Mouse (Mus musculus): ENCODE results near the gene Chn1. TPM values are rescaled to one million over a fixed set of nuclear protein-coding genes. Genes with fewer than 3 reads are reported as not detected.

The Chn1 gene
- polyA plus RNA-seq, 1 experiment = 23.7 TPM

DNA sequence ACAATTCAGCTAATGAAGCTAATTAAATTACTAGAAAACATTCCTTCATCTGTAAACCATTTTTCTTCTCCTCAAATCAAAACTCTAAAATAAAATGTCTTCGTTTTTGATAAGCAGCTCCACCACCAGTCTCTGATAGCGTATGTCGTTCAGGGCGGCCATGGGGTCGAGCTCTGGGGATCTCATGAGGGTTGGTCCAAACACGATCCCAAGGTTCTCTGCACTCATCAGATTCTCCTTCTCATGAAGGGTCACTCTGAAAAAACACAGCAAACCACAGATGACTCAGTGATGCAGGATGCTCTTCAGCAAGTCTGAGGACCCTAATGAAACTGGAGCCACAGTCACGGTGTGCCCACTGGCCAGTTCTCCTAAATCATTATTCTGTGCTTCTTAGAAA is 162.2 kb downstream of the Chn1 start:
- Histone ChIP-seq H3K36me3 (ENCODE audit: control insufficient read depth, insufficient read depth, low read length) (no peaks in the 10 kb centered on the region), H3K27me3 (replicated peaks; ENCODE audit: control insufficient read depth, insufficient read depth, low read length) (no peaks in the 10 kb centered on the region), H3K4me3 (ENCODE audit: insufficient read depth, low read depth, low read length) (no peak overlapping the region), H3K4me1 (ENCODE audit: control insufficient read depth, insufficient read depth, low read length) (peaks cover 17% of the 10 kb centered on the region), H3K27ac (ENCODE audit: insufficient read depth, low read depth, low read length) (no peak overlapping the region)
- no peak for DNase-seq
- TF ChIP-seq POLR2A (IDR thresholded peaks at IDR 0.05; ENCODE audit: low read depth, low read length) (no peak), CTCF (conservative IDR thresholded peaks at IDR 0.05; ENCODE audit: insufficient read depth, insufficient read length, low read depth, low read length) (no peak)
- 74% methylated on average over 7 of the region's 7 CpGs for WGBS

DNA sequence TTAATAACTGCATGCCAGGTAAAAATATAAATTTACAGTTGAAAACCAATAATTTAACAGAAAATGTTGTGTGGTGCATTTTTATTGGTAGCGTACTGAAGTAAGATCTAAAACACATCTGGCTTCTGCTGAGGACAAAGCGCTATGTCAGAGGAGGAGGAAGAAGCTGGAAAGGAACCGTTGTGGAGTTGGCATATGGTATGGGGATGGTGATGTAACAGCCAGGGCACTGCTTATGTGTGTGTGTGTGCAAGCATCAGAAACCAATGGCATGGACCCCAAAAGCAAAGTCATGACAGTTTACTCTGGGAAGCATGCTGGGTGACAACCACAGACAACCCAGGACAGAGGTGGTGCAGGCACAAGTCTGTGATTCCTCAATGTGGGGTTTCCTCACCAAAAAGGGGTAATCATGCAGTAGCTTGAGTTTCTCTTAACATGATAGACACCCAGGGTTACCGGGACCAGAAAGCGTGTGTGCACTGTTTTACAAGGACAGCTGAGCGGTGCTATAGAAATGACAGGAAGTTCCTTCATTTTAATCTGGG is 162.7 kb downstream of the Chn1 start:
- 86% methylated on average over 6 of the region's 6 CpGs for WGBS
- H3K4me1 ChIP-seq (ENCODE audit: control insufficient read depth, insufficient read depth, low read length) = peaks cover 17% of the 10 kb centered on the region
- H3K4me3 ChIP-seq (ENCODE audit: insufficient read depth, low read depth, low read length) = no peak overlapping the region
- TF ChIP-seq CTCF (conservative IDR thresholded peaks at IDR 0.05; ENCODE audit: insufficient read depth, insufficient read length, low read depth, low read length) = no peak
- TF ChIP-seq POLR2A (IDR thresholded peaks at IDR 0.05; ENCODE audit: low read depth, low read length) = no peak
- no peak for DNase-seq
- no peaks in the 10 kb centered on the region for H3K27me3 ChIP-seq (replicated peaks; ENCODE audit: control insufficient read depth, insufficient read depth, low read length)
- no peaks in the 10 kb centered on the region for H3K36me3 ChIP-seq (ENCODE audit: control insufficient read depth, insufficient read depth, low read length)
- H3K27ac ChIP-seq (ENCODE audit: insufficient read depth, low read depth, low read length) = no peak overlapping the region

DNA sequence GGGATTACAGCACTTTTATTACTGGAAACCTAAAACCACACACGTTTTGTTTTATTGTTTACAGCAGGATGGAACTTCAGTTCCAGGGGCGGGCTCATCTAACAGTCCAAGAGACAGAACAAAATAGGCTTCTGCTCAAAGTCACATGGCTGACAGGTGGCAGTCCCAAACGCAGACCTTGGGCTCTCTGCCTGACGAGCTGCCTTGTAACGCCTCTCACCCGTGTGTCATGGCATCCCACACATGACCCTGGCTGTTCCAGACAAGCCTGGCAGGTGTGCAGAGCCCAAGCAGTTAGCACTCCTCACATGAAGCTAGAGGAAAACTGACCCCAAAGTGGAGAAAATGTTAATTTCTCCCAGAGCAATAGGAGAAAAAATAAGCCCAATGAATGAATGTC is 163.3 kb downstream of the Chn1 start:
- 71% methylated on average over 6 of the region's 6 CpGs for WGBS
- DNase-seq = no peak
- Histone ChIP-seq H3K4me3 (ENCODE audit: insufficient read depth, low read depth, low read length) (no peak overlapping the region), H3K27me3 (replicated peaks; ENCODE audit: control insufficient read depth, insufficient read depth, low read length) (no peaks in the 10 kb centered on the region), H3K27ac (ENCODE audit: insufficient read depth, low read depth, low read length) (no peak overlapping the region), H3K4me1 (ENCODE audit: control insufficient read depth, insufficient read depth, low read length) (peaks cover 15% of the 10 kb centered on the region), H3K36me3 (ENCODE audit: control insufficient read depth, insufficient read depth, low read length) (no peaks in the 10 kb centered on the region)
- TF ChIP-seq POLR2A (IDR thresholded peaks at IDR 0.05; ENCODE audit: low read depth, low read length) = no peak
- TF ChIP-seq CTCF (conservative IDR thresholded peaks at IDR 0.05; ENCODE audit: insufficient read depth, insufficient read length, low read depth, low read length) = no peak

DNA sequence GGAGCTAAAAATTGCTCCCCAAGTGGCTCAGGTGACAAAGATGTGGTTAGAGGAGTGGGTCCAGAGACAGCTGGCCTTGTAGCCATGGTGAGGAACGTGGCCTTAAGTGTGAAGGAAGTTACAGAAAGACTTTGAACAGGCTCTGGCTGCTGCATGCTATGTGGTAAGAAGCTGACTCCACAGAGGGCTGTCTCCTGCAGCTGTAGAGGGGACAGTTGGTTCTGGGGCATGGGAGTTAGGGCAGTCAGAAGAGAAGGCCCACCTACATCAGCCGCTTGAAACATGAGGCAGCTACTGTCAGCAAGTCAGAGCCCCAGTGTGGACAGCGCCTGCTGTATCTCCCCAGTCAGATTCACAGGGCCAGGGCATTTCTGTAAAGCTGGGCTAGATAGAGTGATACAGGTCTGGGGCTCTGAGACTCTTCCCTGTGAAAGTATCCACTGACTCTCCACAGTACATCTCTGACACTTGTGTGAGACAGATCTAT is 165.4 kb downstream of the Chn1 start:
- Histone ChIP-seq H3K4me3 (ENCODE audit: insufficient read depth, low read depth, low read length) (no peak overlapping the region), H3K27ac (ENCODE audit: insufficient read depth, low read depth, low read length) (no peak overlapping the region; the same call in 1 of the 2 replicates), H3K36me3 (ENCODE audit: control insufficient read depth, insufficient read depth, low read length) (no peaks in the 10 kb centered on the region), H3K4me1 (ENCODE audit: control insufficient read depth, insufficient read depth, low read length) (0 out of 2 replicates have a peak, but pooled peaks cover 7% of the 10 kb centered on the region), H3K27me3 (replicated peaks; ENCODE audit: control insufficient read depth, insufficient read depth, low read length) (no peaks in the 10 kb centered on the region)
- DNase-seq = no peak
- no peak for TF ChIP-seq POLR2A (IDR thresholded peaks at IDR 0.05; ENCODE audit: low read depth, low read length)
- TF ChIP-seq CTCF (conservative IDR thresholded peaks at IDR 0.05; ENCODE audit: insufficient read depth, insufficient read length, low read depth, low read length) = no peak
- WGBS = 81% methylated on average over 3 of the region's 3 CpGs

DNA sequence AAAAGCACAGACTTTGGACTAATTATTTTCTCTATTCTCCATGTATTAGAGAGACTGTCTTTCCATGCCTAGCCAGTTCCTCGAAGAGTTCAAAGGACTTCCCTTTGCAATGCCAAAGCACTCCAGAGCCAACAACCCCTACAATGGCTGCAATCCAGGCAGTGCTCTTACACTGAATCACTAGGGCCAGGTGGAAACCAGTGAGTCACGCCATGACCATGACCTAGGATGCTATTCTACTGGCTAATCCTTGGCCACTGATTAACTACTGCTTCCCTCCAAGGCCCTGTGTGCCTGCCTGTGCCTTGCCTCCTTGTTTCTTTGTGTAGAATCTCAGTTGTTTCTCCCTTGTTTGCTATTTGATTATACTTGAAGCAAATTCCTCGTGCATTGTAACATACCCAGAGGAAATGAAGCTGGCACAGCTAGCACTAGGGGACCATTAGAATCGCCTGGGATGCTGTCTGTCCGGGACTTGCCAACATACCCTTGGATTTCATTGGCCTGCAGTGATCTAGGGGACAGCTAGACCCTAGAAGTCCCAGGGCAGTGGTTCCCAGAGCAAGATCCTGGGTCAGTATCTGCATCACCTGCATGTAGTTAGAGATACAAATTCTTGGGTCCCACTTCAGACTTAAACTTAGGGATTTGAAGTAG is 166.0 kb downstream of the Chn1 start:
- Histone ChIP-seq H3K36me3 (ENCODE audit: control insufficient read depth, insufficient read depth, low read length) (no peaks in the 10 kb centered on the region), H3K4me1 (ENCODE audit: control insufficient read depth, insufficient read depth, low read length) (0 out of 2 replicates have a peak, but pooled peaks cover 7% of the 10 kb centered on the region), H3K27me3 (replicated peaks; ENCODE audit: control insufficient read depth, insufficient read depth, low read length) (no peaks in the 10 kb centered on the region), H3K27ac (ENCODE audit: insufficient read depth, low read depth, low read length) (no peak overlapping the region; the same call in 1 of the 2 replicates), H3K4me3 (ENCODE audit: insufficient read depth, low read depth, low read length) (no peak overlapping the region)
- WGBS = 50% methylated on average over 5 of the region's 5 CpGs
- no peak for TF ChIP-seq CTCF (conservative IDR thresholded peaks at IDR 0.05; ENCODE audit: insufficient read depth, insufficient read length, low read depth, low read length)
- no peak for TF ChIP-seq POLR2A (IDR thresholded peaks at IDR 0.05; ENCODE audit: low read depth, low read length)
- peak; percentile 93 for DNase-seq

DNA sequence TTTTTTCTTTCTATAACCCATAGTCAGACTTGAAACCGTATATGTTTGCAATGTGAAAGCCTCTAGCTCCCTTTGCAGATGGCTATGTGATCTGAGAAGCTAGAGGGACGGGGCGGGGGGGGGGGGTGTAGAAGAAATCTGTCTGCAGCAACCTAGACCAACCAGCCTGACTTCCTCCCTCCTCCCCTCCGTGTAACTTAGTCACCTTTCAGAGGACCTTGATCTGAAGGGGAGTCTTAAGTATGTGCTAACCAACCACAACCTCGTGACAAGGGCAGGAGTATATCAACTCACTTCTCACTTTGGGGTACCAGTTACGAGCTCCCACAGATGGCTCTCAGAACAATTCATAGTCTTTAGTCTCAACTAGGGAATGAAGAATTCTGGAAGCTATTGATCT is 166.8 kb downstream of the Chn1 start:
- Histone ChIP-seq H3K36me3 (ENCODE audit: control insufficient read depth, insufficient read depth, low read length) (no peaks in the 10 kb centered on the region), H3K27me3 (replicated peaks; ENCODE audit: control insufficient read depth, insufficient read depth, low read length) (no peaks in the 10 kb centered on the region), H3K4me3 (ENCODE audit: insufficient read depth, low read depth, low read length) (no peak overlapping the region), H3K4me1 (ENCODE audit: control insufficient read depth, insufficient read depth, low read length) (0 out of 2 replicates have a peak, but pooled peaks cover 7% of the 10 kb centered on the region), H3K27ac (ENCODE audit: insufficient read depth, low read depth, low read length) (no peak overlapping the region)
- no peak for TF ChIP-seq POLR2A (IDR thresholded peaks at IDR 0.05; ENCODE audit: low read depth, low read length)
- no peak for TF ChIP-seq CTCF (conservative IDR thresholded peaks at IDR 0.05; ENCODE audit: insufficient read depth, insufficient read length, low read depth, low read length)
- DNase-seq = no peak
- WGBS = 68% methylated on average over 6 of the region's 6 CpGs

DNA sequence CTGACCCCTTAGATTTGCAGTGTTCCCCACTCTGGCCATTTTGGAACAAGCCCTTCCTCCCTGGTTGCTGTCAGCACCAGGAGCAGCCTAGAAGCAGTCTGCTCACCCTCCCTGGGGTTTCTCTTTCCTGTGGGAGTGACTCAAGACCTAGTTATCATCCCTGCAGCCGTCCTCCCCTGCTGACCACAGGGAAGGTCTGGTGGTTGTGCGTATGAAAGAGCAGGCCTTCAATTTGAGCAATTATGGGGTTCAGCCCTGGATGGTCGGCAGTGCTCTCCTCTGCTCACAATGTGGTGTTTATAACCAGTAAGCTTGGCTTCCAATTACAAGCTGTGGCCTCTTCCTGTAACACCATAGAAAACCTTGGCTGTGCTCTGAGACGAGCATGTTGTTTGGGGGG is 167.5 kb downstream of the Chn1 start:
- no peak for TF ChIP-seq CTCF (conservative IDR thresholded peaks at IDR 0.05; ENCODE audit: insufficient read depth, insufficient read length, low read depth, low read length)
- no peak for TF ChIP-seq POLR2A (IDR thresholded peaks at IDR 0.05; ENCODE audit: low read depth, low read length)
- Histone ChIP-seq H3K27me3 (replicated peaks; ENCODE audit: control insufficient read depth, insufficient read depth, low read length) (no peaks in the 10 kb centered on the region), H3K36me3 (ENCODE audit: control insufficient read depth, insufficient read depth, low read length) (no peaks in the 10 kb centered on the region), H3K4me3 (ENCODE audit: insufficient read depth, low read depth, low read length) (no peak overlapping the region), H3K4me1 (ENCODE audit: control insufficient read depth, insufficient read depth, low read length) (0 out of 2 replicates have a peak, but pooled peaks cover 7% of the 10 kb centered on the region), H3K27ac (ENCODE audit: insufficient read depth, low read depth, low read length) (no peak overlapping the region)
- no peak for DNase-seq
- WGBS = 60% methylated on average over 4 of the region's 4 CpGs

All from kidney, adult 2 months (tissue).